Mouse (Mus musculus) gonadal fat pad, adult 2 months (tissue): Measurements from ENCODE around the gene Nrd1. TPM values are rescaled to one million over a fixed set of nuclear protein-coding genes. Genes with fewer than 3 reads are reported as not detected.

Source experiments
- DNase-seq: peaks from one replicate; pipeline ENCODE4 v3.0.0-alpha.2; 2012; ENCODE audit warnings: low read depth
- polyA plus RNA-seq: library from polyadenylated mRNA; depleted of rRNA; stranded (reverse); fragments of >200 nt; gene quantifications from 2 replicates; pipeline ENCODE4 v1.2.3, GENCODE M21; 2012; rRNA removed

Nrd1 gene
- polyA plus RNA-seq, 1 experiment, result 44.3 TPM

- DNase-seq, result no peak
Measured at GRCm38 (mm10) chr4:109098861-109099260, 98.4 kb downstream of the Nrd1 start.

- DNase-seq, result no peak
Measured at GRCm38 (mm10) chr4:109102574-109102973, 102.1 kb downstream of the Nrd1 start.

GRCm38 (mm10) chr4:109103145-109103883, 102.9 kb downstream of the Nrd1 start:
- no peak for DNase-seq

- DNase-seq, result no peak
Measured at GRCm38 (mm10) chr4:109105254-109105653, 104.8 kb downstream of the Nrd1 start.

- DNase-seq, result no peak
Measured at GRCm38 (mm10) chr4:109106034-109106433, 105.6 kb downstream of the Nrd1 start.

- no peak for DNase-seq
Measured at GRCm38 (mm10) chr4:109106594-109106993, 106.1 kb downstream of the Nrd1 start.

GRCm38 (mm10) chr4:109109012-109109411, 108.6 kb downstream of the Nrd1 start:
- DNase-seq, result no peak

GRCm38 (mm10) chr4:109109686-109110085, 109.2 kb downstream of the Nrd1 start:
- DNase-seq, result no peak

GRCm38 (mm10) chr4:109110978-109111377, 110.5 kb downstream of the Nrd1 start:
- no peak for DNase-seq

Other genes with a start within 250 kb of the Nrd1 start
- 3.9 and 4.3 TPM in 2 replicates for gene Zfyve9, start 219.9 kb upstream of the Nrd1 start, polyA plus RNA-seq
- 16.4 and 18.5 TPM in 2 replicates for gene Btf3l4, start 167.0 kb upstream of the Nrd1 start, polyA plus RNA-seq
- gene Txndc12, start 166.1 kb upstream of the Nrd1 start, polyA plus RNA-seq, result 20.5 and 24.2 TPM in 2 replicates
- 26.0 and 27.1 TPM in 2 replicates for gene Kti12, start 152.9 kb upstream of the Nrd1 start, polyA plus RNA-seq
- 0.39 TPM in 1 of 2 replicates, not detected in the other for gene A730015C16Rik, start 152.0 kb upstream of the Nrd1 start, polyA plus RNA-seq
- gene Rab3b, start 121.6 kb upstream of the Nrd1 start, polyA plus RNA-seq, result 4.7 and 7.3 TPM in 2 replicates
- 95.8 and 138 TPM in 2 replicates for gene Osbpl9, start 201.6 kb downstream of the Nrd1 start, polyA plus RNA-seq
- 0.22 and 0.51 TPM in 2 replicates for gene Calr4, start 233.8 kb downstream of the Nrd1 start, polyA plus RNA-seq